ENCODE assay signal across 8 mouse cellular contexts in the genomic region with DNA sequence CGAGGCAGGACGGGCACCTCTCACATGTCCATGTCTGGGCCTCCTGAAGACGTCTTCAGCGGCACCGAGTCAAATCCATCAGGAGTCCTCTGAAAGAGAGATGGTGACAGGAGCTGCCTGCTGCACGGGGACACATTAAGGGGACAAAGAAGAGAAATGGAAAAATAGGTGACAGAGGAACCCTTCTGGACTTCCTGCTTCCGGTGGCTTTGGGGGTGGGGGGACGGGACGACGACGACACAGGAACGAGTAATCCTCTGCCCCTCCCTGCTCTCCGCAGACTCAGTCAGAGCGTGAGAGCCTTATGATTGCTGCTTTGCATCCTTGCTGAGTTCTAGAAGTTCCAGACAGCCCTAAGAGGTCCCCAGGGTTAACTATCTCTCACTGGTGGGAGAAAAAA. TPM values are rescaled to one million over a fixed set of nuclear protein-coding genes. Genes with fewer than 3 reads are reported as not detected.
DNase-seq lines count a peak whose midpoint lies in the region; ATAC-seq and TF ChIP-seq lines count a peak whose summit lies in the region.
"Had no signal": no experiment of that assay in that cellular context is flagged by ENCODE, and none has a peak within 500 bp of the region (broad histone marks: within the 10 kb centered on the region; RNA-seq: fewer than 3 reads in every experiment).

No protein-coding gene starts in this region.

- no peaks in the 10 kb centered on the region; the same call in 1 of the 2 replicates for H3K79me2 ChIP-seq in MEL (ENCODE audit: control insufficient read depth, insufficient read depth, low read length, poor library complexity)

- TF ChIP-seq EP300 in MEL (IDR thresholded peaks at IDR 0.05; ENCODE audit: low read depth in 1 of 2, low read length in 2 of 2) = no peak

- no peak for DNase-seq in kidney, postnatal 14 days
- peak; percentile 78 for DNase-seq in MEL (ENCODE audit: low read depth, low spot score)
- DNase-seq in induced T-regulatory cell, adult 2 months (ENCODE audit: low read depth) = peak; percentile 76
- peak; percentile 67 for DNase-seq in splenic B cell, adult 2 months (ENCODE audit: low read depth, low spot score)
- DNase-seq in left cerebral cortex, postnatal 10 days (ENCODE audit: extremely low spot score in 1 of 2, low spot score in 2 of 2) = no peak
- no peak for DNase-seq in left cerebral cortex, adult 11 months (ENCODE audit: low spot score)
- DNase-seq: cerebellum, postnatal 36 days had no signal

- TF ChIP-seq POLR2A in MEL (IDR thresholded peaks at IDR 0.05; ENCODE audit: control insufficient read depth in 1 of 2, insufficient read depth in 1 of 2, low read depth in 1 of 2, low read length in 2 of 2, poor library complexity in 1 of 2) = peak; percentile 4 to 80; a peak in 2 of 4 replicates

- no peak overlapping the region; the same call in 1 of the 2 replicates for H3K9ac ChIP-seq in kidney, embryonic 16.5 days (replicated peaks; ENCODE audit: low read length)
- peak overlapping the region; percentile 74 for H3K9ac ChIP-seq in MEL (ENCODE audit: control insufficient read depth, low read depth, low read length, poor library complexity, severe bottlenecking)

- no peaks in the 10 kb centered on the region for H3K9me3 ChIP-seq in kidney, embryonic 16.5 days (ENCODE audit: low read length)
- no peaks in the 10 kb centered on the region for H3K9me3 ChIP-seq in MEL (replicated peaks; ENCODE audit: insufficient read depth, low read length)

- intact Hi-C loops in left cerebral cortex, postnatal 10 days (cut with DNase I) = no loop called here

- H3K27me3 ChIP-seq in kidney, embryonic 16.5 days (ENCODE audit: insufficient read depth, low read length) = no peaks in the 10 kb centered on the region
- peaks cover 2 to 4% of the 10 kb centered on the region in 2 experiments; a peak in 3 of 4 replicates for H3K27me3 ChIP-seq in MEL (ENCODE audit: control insufficient read depth in 1 of 2, insufficient read depth in 2 of 2, low read length in 2 of 2)
- H3K27me3 ChIP-seq in splenic B cell, adult 2 months (ENCODE audit: control insufficient read depth, insufficient read depth, low read length, poor library complexity, severe bottlenecking) = no peaks in the 10 kb centered on the region

- TF ChIP-seq CTCF in MEL (IDR thresholded peaks at IDR 0.05 in 2 of 3, conservative IDR thresholded peaks at IDR 0.05 in 1 of 3; ENCODE audit: control insufficient read depth in 1 of 3, insufficient read depth in 1 of 3, low read depth in 2 of 3, low read length in 3 of 3, poor library complexity in 1 of 3, severe bottlenecking in 1 of 3) = no peak

- no peak overlapping the region for H3K4me3 ChIP-seq in kidney, embryonic 16.5 days (ENCODE audit: low read length)
- H3K4me3 ChIP-seq in MEL (ENCODE audit: control insufficient read depth in 1 of 2, insufficient read depth in 1 of 2, low read depth in 2 of 2, low read length in 2 of 2) = peak overlapping the region; percentile 65 to 75

- H3K36me3 ChIP-seq in kidney, embryonic 16.5 days (ENCODE audit: insufficient read depth, low read length) = no peaks in the 10 kb centered on the region
- peaks cover 0 to 4% of the 10 kb centered on the region in 2 experiments; a peak in 2 of 4 replicates for H3K36me3 ChIP-seq in MEL (ENCODE audit: control insufficient read depth in 1 of 2, insufficient read depth in 2 of 2, low read length in 2 of 2)
- no peaks in the 10 kb centered on the region for H3K36me3 ChIP-seq in splenic B cell, adult 2 months (ENCODE audit: control insufficient read depth, insufficient read depth, low read length, poor library complexity, severe bottlenecking)

- ATAC-seq in kidney, embryonic 16.5 days (ENCODE audit: low FRiP score, low TSS enrichment) = no peak

- H3K27ac ChIP-seq in kidney, embryonic 16.5 days (ENCODE audit: low read length) = no peak overlapping the region
- peak overlapping the region; percentile 67 for H3K27ac ChIP-seq in MEL (ENCODE audit: control insufficient read depth, low read depth, low read length)

- H3K4me1 ChIP-seq in kidney, embryonic 16.5 days (ENCODE audit: insufficient read depth, low read length) = no peaks in the 10 kb centered on the region
- H3K4me1 ChIP-seq in MEL (ENCODE audit: control insufficient read depth in 1 of 2, insufficient read depth in 2 of 2, low read length in 2 of 2) = peaks cover 0 to 4% of the 10 kb centered on the region in 2 experiments; a peak in 1 of 4 replicates

- 62% methylated on average over 14 of the region's 14 CpGs for WGBS in kidney, embryonic 16.5 days

- no peak for TF ChIP-seq RAD21 in MEL (IDR thresholded peaks at IDR 0.05; ENCODE audit: low read depth, low read length)

- peak overlapping the region; percentile 28 for H3K4me2 ChIP-seq in kidney, embryonic 16.5 days (replicated peaks; ENCODE audit: low read depth, low read length)

TF ChIP-seq in MEL, 35 proteins besides CTCF, POLR2A, EP300 and RAD21:
- TF ChIP-seq TBP (IDR thresholded peaks at IDR 0.05; ENCODE audit: low read depth, low read length) = peak; percentile 72; the same call in 1 of the 2 replicates
- no peak for TF ChIP-seq BHLHE40 (IDR thresholded peaks at IDR 0.05; ENCODE audit: borderline replicate concordance, low read depth, low read length)
- TF ChIP-seq ZMIZ1 (IDR thresholded peaks at IDR 0.05; ENCODE audit: low read depth, low read length) = peak; percentile 69; the same call in 1 of the 2 replicates
- no peak for TF ChIP-seq ZC3H11A (IDR thresholded peaks at IDR 0.05; ENCODE audit: low read depth, low read length)
- TF ChIP-seq HCFC1 (IDR thresholded peaks at IDR 0.05; ENCODE audit: low read depth, low read length) = peak; percentile 72
- TF ChIP-seq TCF12 (IDR thresholded peaks at IDR 0.05; ENCODE audit: low read depth, low read length) = peak; percentile 27; the same call in 1 of the 2 replicates
- no peak for TF ChIP-seq NRF1 (IDR thresholded peaks at IDR 0.05; ENCODE audit: insufficient read depth, low read depth, low read length, poor library complexity, severe bottlenecking)
- peak; percentile 72 for TF ChIP-seq NELFE (IDR thresholded peaks at IDR 0.05; ENCODE audit: low read depth, low read length)
- no peak for TF ChIP-seq TAL1 (IDR thresholded peaks at IDR 0.05; ENCODE audit: low read length)
- peak; percentile 48; the same call in 1 of the 2 replicates for TF ChIP-seq SIN3A (IDR thresholded peaks at IDR 0.05; ENCODE audit: low read length)
- 0 out of 2 replicates have a peak, but pooled peaks have one; percentile 11 for TF ChIP-seq MAX (IDR thresholded peaks at IDR 0.05; ENCODE audit: low read length)
- TF ChIP-seq MAZ (IDR thresholded peaks at IDR 0.05; ENCODE audit: low read depth, low read length) = peak; percentile 56; the same call in 1 of the 2 replicates
- TF ChIP-seq MXI1 (IDR thresholded peaks at IDR 0.05; ENCODE audit: low read depth, low read length) = peak; percentile 33; the same call in 1 of the 2 replicates
- peak; percentile 92 for TF ChIP-seq ELF1 (IDR thresholded peaks at IDR 0.05; ENCODE audit: low read depth, low read length)
- no peak for TF ChIP-seq SMC3 (IDR thresholded peaks at IDR 0.05; ENCODE audit: low read depth, low read length)
- 0 out of 2 replicates have a peak, but pooled peaks have one; percentile 18 for TF ChIP-seq ETS1 (IDR thresholded peaks at IDR 0.05; ENCODE audit: low read depth, low read length)

RNA-seq across cellular contexts. Expression of a gene that starts 13.4 kb away (rescaled TPM):
- 134 and 142 TPM in 2 replicates for polyA plus RNA-seq in kidney, embryonic 16.5 days (2015; fragmentation: Nextera tagmentation; extraction: Ambion mirVana)
- 202 and 283 TPM in 2 replicates for total RNA-seq in MEL (2012; rRNA removed)
- polyA plus RNA-seq in MEL (2012; ENCODE audit: insufficient read depth in 1 of 2, insufficient read length in 2 of 2, low read depth in 1 of 2, low replicate concordance in 2 of 2, missing spikeins in 1 of 2) = 100 to 1,000 TPM in 1 of 2 experiments, not detected in 1; 337 TPM
- 100 to 1,000 TPM; 212 to 216 TPM for total RNA-seq in left cerebral cortex, postnatal 10 days (2021)

RNA-seq across cellular contexts. Expression of a gene that starts 43.0 kb away (rescaled TPM):
- 21.7 and 22.1 TPM in 2 replicates for polyA plus RNA-seq in kidney, embryonic 16.5 days (2015; fragmentation: Nextera tagmentation; extraction: Ambion mirVana)
- total RNA-seq in MEL (2012; rRNA removed) = not detected in 2 replicates
- polyA plus RNA-seq in MEL (2012; ENCODE audit: insufficient read depth in 1 of 2, insufficient read length in 2 of 2, low read depth in 1 of 2, low replicate concordance in 2 of 2, missing spikeins in 1 of 2) = under 1 TPM in 1 of 2 experiments, not detected in 1; 0.04 TPM
- 100 to 1,000 TPM; 168 to 169 TPM for total RNA-seq in left cerebral cortex, postnatal 10 days (2021)

Comparison
In these comparisons a context has a peak if more than half of its experiments do, and no peak if none do; other contexts are left out.
1. DNase-seq: peak in MEL (single experiment), induced T-regulatory cell, adult 2 months (single experiment) and splenic B cell, adult 2 months (single experiment); none in kidney, postnatal 14 days (single experiment), left cerebral cortex, postnatal 10 days (0 of 2) and left cerebral cortex, adult 11 months (single experiment).
2. RNA of a gene that starts 43.0 kb away (total RNA-seq): 168 to 169 TPM in left cerebral cortex, postnatal 10 days; not detected in MEL; every median in the first group is over 100 times any median in the second.